Mouse (Mus musculus): ENCODE results near the gene B3gat3.

B3gat3 gene

GRCm38 (mm10) chr19:8897865-8898495 lies 22.2 kb upstream of the B3gat3 start, which contains the start of gene Ganab:
Gene Ganab, plus strand, starts transcription at chr19:8898071.
- DNase-seq (ENCODE audit: low read depth, low spot score), result peak; percentile 99

GRCm38 (mm10) chr19:8898576-8898975 lies 21.6 kb upstream of the B3gat3 start:
- peak; percentile 37 for DNase-seq (ENCODE audit: low read depth, low spot score)

- DNase-seq (ENCODE audit: low read depth, low spot score), result no peak
Observed at GRCm38 (mm10) chr19:8899079-8899478, 21.1 kb upstream of the B3gat3 start.

- no peak for DNase-seq (ENCODE audit: low read depth, low spot score)
Observed at GRCm38 (mm10) chr19:8903412-8903811, 16.8 kb upstream of the B3gat3 start.

GRCm38 (mm10) chr19:8908531-8908930 lies 11.6 kb upstream of the B3gat3 start:
- no peak for DNase-seq (ENCODE audit: low read depth, low spot score)

GRCm38 (mm10) chr19:8911810-8912209 lies 8.4 kb upstream of the B3gat3 start:
- no peak for DNase-seq (ENCODE audit: low read depth, low spot score)

- no peak for DNase-seq (ENCODE audit: low read depth, low spot score)
Observed at GRCm38 (mm10) chr19:8914212-8914611, 6.0 kb upstream of the B3gat3 start.

- DNase-seq (ENCODE audit: low read depth, low spot score), result no peak
Observed at GRCm38 (mm10) chr19:8919000-8919399, 1.2 kb upstream of the B3gat3 start.

GRCm38 (mm10) chr19:8919684-8920072 lies 496 bp upstream of the B3gat3 start:
- DNase-seq (ENCODE audit: low read depth, low spot score), result peak; percentile 35

GRCm38 (mm10) chr19:8920836-8921291 lies 690 bp downstream of the B3gat3 start:
- peak; percentile 76 for DNase-seq (ENCODE audit: low read depth, low spot score)

GRCm38 (mm10) chr19:8921741-8922140 lies 1.6 kb downstream of the B3gat3 start:
- DNase-seq (ENCODE audit: low read depth, low spot score), result no peak

- no peak for DNase-seq (ENCODE audit: low read depth, low spot score)
Observed at GRCm38 (mm10) chr19:8926766-8927165, 6.6 kb downstream of the B3gat3 start.

GRCm38 (mm10) chr19:8927891-8928525 lies 7.8 kb downstream of the B3gat3 start:
- no peak for DNase-seq (ENCODE audit: low read depth, low spot score)

- DNase-seq (ENCODE audit: low read depth, low spot score), result no peak
Observed at GRCm38 (mm10) chr19:8928689-8929223, 8.6 kb downstream of the B3gat3 start.

- DNase-seq (ENCODE audit: low read depth, low spot score), result peak; percentile 93
Observed at GRCm38 (mm10) chr19:8929224-8930088, 9.3 kb downstream of the B3gat3 start, which contains the start of the genes Rom1 and Eml3. Gene Rom1, minus strand, starts transcription at chr19:8929356. Gene Eml3, plus strand, starts transcription at chr19:8929552.

- DNase-seq (ENCODE audit: low read depth, low spot score), result no peak
Observed at GRCm38 (mm10) chr19:8930117-8930516, 9.9 kb downstream of the B3gat3 start.

GRCm38 (mm10) chr19:8930771-8931170 lies 10.6 kb downstream of the B3gat3 start:
- DNase-seq (ENCODE audit: low read depth, low spot score), result no peak

- no peak for DNase-seq (ENCODE audit: low read depth, low spot score)
Observed at GRCm38 (mm10) chr19:8936736-8937135, 16.6 kb downstream of the B3gat3 start.

- DNase-seq (ENCODE audit: low read depth, low spot score), result peak; percentile 77
Observed at GRCm38 (mm10) chr19:8940526-8941133, 20.5 kb downstream of the B3gat3 start.

- DNase-seq (ENCODE audit: low read depth, low spot score), result no peak
Observed at GRCm38 (mm10) chr19:8941136-8941514, 21.0 kb downstream of the B3gat3 start.

GRCm38 (mm10) chr19:8941515-8942217 lies 21.5 kb downstream of the B3gat3 start, which contains the start of gene Mta2:
Gene Mta2, plus strand, starts transcription at chr19:8941875.
- peak; percentile 98 for DNase-seq (ENCODE audit: low read depth, low spot score)
